Mouse (Mus musculus): ENCODE results near the gene Rab36.

DNA sequence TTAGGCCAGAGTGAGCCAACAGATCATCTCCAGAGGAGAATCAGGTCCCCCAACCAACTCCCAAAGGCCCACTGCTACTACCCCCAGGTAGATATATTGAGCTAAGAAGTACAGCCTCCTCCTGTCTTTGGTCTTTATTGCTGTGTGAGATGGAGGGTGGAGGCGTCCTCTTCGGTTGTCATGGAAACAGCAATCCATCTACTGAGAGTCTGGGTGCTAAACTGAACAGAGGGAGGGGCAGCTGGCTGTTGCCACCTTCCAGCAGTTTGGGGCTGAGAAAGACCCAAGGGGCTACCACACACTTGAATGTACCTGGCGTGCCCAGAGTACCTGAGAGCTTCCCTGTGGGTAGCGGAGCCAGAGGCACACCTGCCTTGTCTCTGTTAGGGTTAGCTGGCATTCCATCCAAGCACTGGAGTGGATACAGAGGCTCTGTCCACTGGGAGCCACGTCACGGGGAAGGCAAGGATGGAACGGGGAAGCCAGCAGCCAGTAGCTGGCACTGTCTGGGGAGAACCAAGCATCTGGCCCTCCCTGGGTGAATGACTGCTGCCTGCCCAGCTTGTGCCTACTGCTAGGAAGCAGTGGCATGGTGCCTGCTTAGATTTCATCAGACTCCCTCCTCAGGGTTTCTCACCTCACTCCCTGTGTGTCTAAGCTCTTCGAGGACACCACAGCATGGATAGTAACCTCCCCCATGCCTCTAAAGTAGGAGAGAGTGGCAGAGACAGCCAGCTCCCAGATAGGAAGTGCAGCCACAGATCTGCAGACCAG lies 29.8 kb upstream of the Rab36 start:
- no peak for TF ChIP-seq CTCF (IDR thresholded peaks at IDR 0.05; ENCODE audit: borderline replicate concordance, insufficient read depth, low read depth, low read length)
- TF ChIP-seq POLR2A (IDR thresholded peaks at IDR 0.05; ENCODE audit: borderline replicate concordance, insufficient read depth, low read length), result no peak

All from cerebellum, adult 2 months (tissue).